Mouse (Mus musculus) embryonic facial prominence, embryonic 14.5 days (tissue): ENCODE measurements around the gene Gabrb1. TPM values are rescaled to one million over a fixed set of nuclear protein-coding genes. Genes with fewer than 3 reads are reported as not detected.

ENCODE experiments used
- ATAC-seq: fragments of 200-750 bp; cut with Nextera tagmentation; 2 replicates; pipeline ENCODE4 v1.8.0; 2017; ENCODE audit warnings: low read depth, moderate number of reproducible peaks, moderate TSS enrichment
- DNase-seq: peaks from one replicate; pipeline ENCODE4 v3.0.0-alpha.2; 2015; ENCODE audit warnings: low spot score
- H3K27ac ChIP-seq: fragments of 300-500 bp; sonication (generic); replicated peaks from 2 replicates; pipeline ENCODE4 v1.5.1; 2014; ENCODE audit warnings: low read depth, mild to moderate bottlenecking, low read length, moderate library complexity
- H3K27me3 ChIP-seq: fragments of 300-500 bp; sonication (generic); replicated peaks from 2 replicates; pipeline ENCODE4 v1.6.1; 2014; ENCODE audit warnings: low read length; ENCODE audit not compliant: control insufficient read depth, insufficient read depth
- H3K36me3 ChIP-seq: fragments of 300-500 bp; sonication (generic); 2 replicates; pipeline ENCODE4 v1.6.1; 2014; ENCODE audit warnings: low read length, mixed read lengths; ENCODE audit not compliant: control insufficient read depth, insufficient read depth
- H3K4me1 ChIP-seq: fragments of 300-500 bp; sonication (generic); 2 replicates; pipeline ENCODE4 v1.6.1; 2014; ENCODE audit warnings: antibody characterized with exemption, low read length; ENCODE audit not compliant: control insufficient read depth, insufficient read depth
- H3K4me2 ChIP-seq: fragments of 300-500 bp; sonication (generic); 2 replicates; pipeline ENCODE4 v1.6.1; 2014; ENCODE audit warnings: low read depth, mild to moderate bottlenecking, low read length, moderate library complexity, mixed read lengths
- H3K4me3 ChIP-seq: fragments of 300-500 bp; sonication (generic); 2 replicates; pipeline ENCODE4 v1.5.1; 2014; ENCODE audit warnings: low read depth, mild to moderate bottlenecking, low read length
- H3K9ac ChIP-seq: fragments of 300-500 bp; sonication (generic); 2 replicates; pipeline ENCODE4 v1.6.1; 2014; ENCODE audit warnings: low read depth, mild to moderate bottlenecking, low read length, moderate library complexity, mixed read lengths
- H3K9me3 ChIP-seq: fragments of 300-500 bp; sonication (generic); 2 replicates; pipeline ENCODE4 v1.6.1; 2016; ENCODE audit warnings: low read length; ENCODE audit not compliant: control insufficient read depth
- WGBS: fragments of 180-500 bp; shearing (Covaris S2); extraction: QIAGEN DNeasy Blood & Tissue Kit; methylation state at CpG from one replicate; pipeline ENCODE4 v1.1.7; 2014; 5-methylcytosine and 5-hydroxymethylcytosine counted together
- polyA plus RNA-seq: library from polyadenylated mRNA; unstranded; fragments of >200 nt; fragmentation: Nextera tagmentation; extraction: Ambion mirVana; gene quantifications from 2 replicates; pipeline ENCODE4 v1.2.1, GENCODE M21; 2014

Gabrb1 gene
- polyA plus RNA-seq, 1 experiment from 2014 or later: 0.99 TPM

GRCm38 (mm10) chr5:72184437-72185100 is 526.7 kb downstream of the Gabrb1 start:
- ATAC-seq: no peak
- no peaks in the 10 kb centered on the region for H3K9me3 ChIP-seq

GRCm38 (mm10) chr5:72191154-72191553 is 533.2 kb downstream of the Gabrb1 start:
- no peak for DNase-seq
- H3K4me2 ChIP-seq: no peak overlapping the region
- H3K36me3 ChIP-seq: no peaks in the 10 kb centered on the region
- no peak overlapping the region for H3K4me3 ChIP-seq
- no peaks in the 10 kb centered on the region for H3K9me3 ChIP-seq
- no peaks in the 10 kb centered on the region for H3K4me1 ChIP-seq
- H3K27me3 ChIP-seq: no peaks in the 10 kb centered on the region
- H3K9ac ChIP-seq: no peak overlapping the region
- H3K27ac ChIP-seq: no peak overlapping the region
- no peak for ATAC-seq
- WGBS: 81% methylated on average over 7 of the region's 7 CpGs

More at GRCm38 (mm10) chr5:72184437-72185100, 526.7 kb downstream of the Gabrb1 start:
- Histone ChIP-seq H3K27me3 (no peaks in the 10 kb centered on the region), H3K4me3 (no peak overlapping the region), H3K36me3 (no peaks in the 10 kb centered on the region), H3K27ac (no peak overlapping the region), H3K9ac (no peak overlapping the region), H3K4me2 (no peak overlapping the region), H3K4me1 (no peaks in the 10 kb centered on the region)
- no peak for DNase-seq
- 80% methylated on average over 13 of the region's 13 CpGs for WGBS

DNA sequence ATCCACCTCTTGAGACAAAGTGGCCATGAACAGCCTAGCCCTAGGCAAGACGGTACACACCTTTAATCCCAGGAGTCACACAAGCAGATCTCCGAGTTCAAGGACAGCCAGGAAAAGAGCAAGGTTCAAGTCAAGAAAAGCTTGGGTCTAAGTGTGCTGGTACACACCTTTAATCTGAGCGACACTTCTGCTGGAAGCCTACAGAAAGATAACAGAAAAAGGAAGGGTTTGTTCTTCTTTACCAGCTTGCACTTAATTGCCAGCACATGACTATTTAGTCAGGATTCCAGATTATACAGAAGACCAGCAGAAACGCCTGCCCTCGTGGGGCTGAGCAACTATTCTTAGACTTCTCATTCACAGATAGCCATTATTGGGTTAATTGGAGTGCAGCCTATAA is 534.0 kb downstream of the Gabrb1 start:
- WGBS: 83% methylated on average over 5 of the region's 5 CpGs
- H3K9me3 ChIP-seq: no peaks in the 10 kb centered on the region
- ATAC-seq (no peak), DNase-seq (no peak)
- no peaks in the 10 kb centered on the region for H3K27me3 ChIP-seq
- H3K4me2 ChIP-seq: no peak overlapping the region
- no peak overlapping the region for H3K4me3 ChIP-seq
- H3K27ac ChIP-seq: no peak overlapping the region
- no peaks in the 10 kb centered on the region for H3K4me1 ChIP-seq
- no peak overlapping the region for H3K9ac ChIP-seq
- H3K36me3 ChIP-seq: no peaks in the 10 kb centered on the region

- Histone ChIP-seq H3K36me3 (no peaks in the 10 kb centered on the region), H3K9me3 (no peaks in the 10 kb centered on the region), H3K4me2 (no peak overlapping the region), H3K4me3 (no peak overlapping the region), H3K9ac (no peak overlapping the region), H3K27ac (no peak overlapping the region), H3K4me1 (no peaks in the 10 kb centered on the region), H3K27me3 (no peaks in the 10 kb centered on the region)
- 91% methylated on average over 1 of the region's 1 CpGs for WGBS
- DNase-seq: no peak
- no peak for ATAC-seq
Measured at GRCm38 (mm10) chr5:72195442-72195841, 537.5 kb downstream of the Gabrb1 start.

Other genes starting within 250 kb of the Gabrb1 start
- not detected in 2 replicates for gene Cox7b2, start 109.9 kb upstream of the Gabrb1 start, polyA plus RNA-seq
- 6.1 and 7.6 TPM in 2 replicates for gene Gabra4, start 195 bp downstream of the Gabrb1 start, polyA plus RNA-seq